Mouse (Mus musculus): Measurements from ENCODE around the gene Zdhhc9.

GRCm38 (mm10) chrX:48146262-48146661, 62.4 kb downstream of the Zdhhc9 start, which contains the start of gene Sash3:
- TF ChIP-seq CTCF (IDR thresholded peaks at IDR 0.05; ENCODE audit: low read depth) (no peak), EP300 (IDR thresholded peaks at IDR 0.05; ENCODE audit: low read depth) (no peak)
